Mouse (Mus musculus) erythroid progenitor cell, adult 5-6 weeks (primary cell): Measurements from ENCODE around the gene Olfr667. TPM values are rescaled to one million over a fixed set of nuclear protein-coding genes. Genes with fewer than 3 reads are reported as not detected.

ENCODE experiments used
- ATAC-seq: replicated peaks from 2 replicates; pipeline ENCODE4 v1.8.0; 2016; ENCODE audit warnings: moderate number of reproducible peaks, mild to moderate bottlenecking, moderate TSS enrichment, inconsistent platforms; ENCODE audit not compliant: poor library complexity, low FRiP score, severe bottlenecking
- total RNA-seq, 2 experiments: library from RNA; stranded (forward) in 1 of 2; stranded (reverse) in 1 of 2; fragments of 150-400 nt in 1 of 2; fragments of 186-747, 209-891 nt in 1 of 2; gene quantifications; 2 replicates each; pipeline versions ENCODE4 v1.2.3 to v1.2.4; 2015 to 2017; ENCODE audit warnings: low replicate concordance in 2 of 2

Gene Olfr667
- total RNA-seq (2015; ENCODE audit: low replicate concordance) = not detected in 2 replicates
- not detected in 2 replicates for total RNA-seq (2017; ENCODE audit: low replicate concordance)

DNA sequence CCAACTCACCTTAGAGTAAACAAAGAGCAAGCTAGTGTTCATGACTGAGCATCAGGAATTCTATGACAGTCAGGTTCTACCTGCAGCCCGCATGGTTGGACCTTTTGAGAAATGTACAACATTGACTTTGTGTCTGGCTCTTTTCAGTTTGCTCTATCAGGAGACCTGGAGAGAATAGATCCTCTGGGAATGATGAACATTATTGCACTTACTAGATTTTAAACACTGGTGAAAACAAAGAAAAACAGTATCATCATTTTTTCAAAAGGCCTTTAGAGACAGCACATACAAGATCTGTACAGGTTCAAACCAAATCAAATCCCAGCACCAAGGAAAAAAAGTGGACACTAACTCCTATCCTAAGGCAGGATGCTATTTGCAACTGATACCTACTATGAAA lies at the start of gene Olfr667:
TSS of gene Olfr667 (minus strand) at position 101 of the 400 bp plus-strand sequence.
- ATAC-seq = no peak

DNA sequence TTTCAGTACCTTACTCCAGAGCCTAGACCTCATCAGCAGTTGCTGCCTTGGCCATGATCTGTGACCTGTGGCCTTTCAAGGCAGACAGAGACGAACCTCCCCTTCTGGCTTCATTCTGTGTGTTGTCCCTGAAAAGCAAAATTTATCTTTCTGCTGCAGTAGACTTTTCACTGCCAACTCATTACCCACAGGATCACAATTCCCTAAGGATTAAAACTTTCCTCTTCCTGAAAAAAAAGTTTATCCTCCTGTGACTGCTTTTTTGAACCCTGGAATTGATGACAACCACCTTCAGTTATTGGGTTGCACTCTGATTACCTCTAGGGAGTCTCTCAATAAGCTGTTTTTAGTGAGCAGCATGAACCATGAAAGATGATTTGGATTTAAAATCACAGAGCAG lies 41.2 kb upstream of the Olfr667 start, which contains the start of gene Olfr670:
TSS of gene Olfr670 (minus strand) at position 101 of the 400 bp plus-strand sequence.
- ATAC-seq = no peak

DNA sequence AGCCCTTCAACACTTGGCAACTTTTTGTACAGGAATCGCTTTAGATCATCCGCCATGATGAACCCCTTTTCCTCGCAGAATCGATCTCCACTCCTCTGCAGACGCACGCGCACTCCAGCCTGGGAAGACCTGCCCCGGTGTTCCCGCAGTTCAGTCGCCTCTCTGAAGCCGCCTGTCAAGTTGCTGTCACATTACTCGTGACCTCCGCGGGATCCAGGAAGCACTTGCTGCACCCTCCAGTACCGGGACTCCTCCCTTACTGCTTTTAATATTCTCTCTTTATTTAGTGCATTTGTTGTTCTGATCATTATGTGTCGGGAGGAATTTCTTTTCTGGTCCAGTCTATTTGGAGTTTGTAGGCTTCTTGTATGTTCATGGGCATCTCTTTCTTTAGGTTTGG lies 29.0 kb upstream of the Olfr667 start:
- ATAC-seq = peak; percentile 73

DNA sequence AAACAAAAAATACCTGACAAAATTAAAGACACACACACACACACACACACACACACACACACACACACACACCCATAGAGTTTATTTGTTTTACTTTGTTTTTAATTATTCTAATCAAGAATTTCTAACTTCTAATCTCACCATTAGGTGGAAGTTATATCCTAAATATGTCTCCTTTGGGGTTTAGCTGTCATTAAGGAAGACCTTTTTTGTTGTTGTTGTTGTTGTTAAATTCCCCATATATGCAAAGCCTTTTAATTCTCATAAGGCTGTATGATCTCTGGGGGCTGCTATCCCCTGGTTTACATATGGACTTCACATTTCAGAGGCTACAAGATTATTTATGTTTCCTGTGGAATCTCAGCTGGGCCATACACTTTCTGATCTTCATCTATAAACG lies 12.7 kb upstream of the Olfr667 start, which contains the start of gene Olfr669:
TSS of gene Olfr669 (plus strand) at position 301 of the 400 bp plus-strand sequence.
- ATAC-seq = no peak

DNA sequence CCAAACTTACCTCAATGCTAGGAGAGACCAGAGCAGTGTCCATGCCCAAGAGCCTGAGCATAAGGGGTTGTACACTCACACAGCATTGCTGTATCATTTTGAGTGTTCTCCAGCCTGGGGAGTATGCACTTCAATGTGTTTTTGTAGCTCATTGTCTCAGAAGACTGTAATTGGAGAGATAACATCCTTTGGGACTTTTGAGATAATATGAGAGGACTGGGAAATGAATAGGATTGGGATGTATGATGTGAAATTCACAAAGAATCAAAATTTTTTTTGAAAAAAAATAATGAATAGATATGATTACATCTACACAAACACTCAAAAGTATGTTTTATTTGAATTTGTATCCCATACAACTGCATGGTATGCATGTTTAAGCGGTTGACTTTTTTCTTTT lies 6.7 kb upstream of the Olfr667 start, which contains the start of gene Olfr668:
TSS of gene Olfr668 (minus strand) at position 101 of the 400 bp plus-strand sequence.
- ATAC-seq = no peak

DNA sequence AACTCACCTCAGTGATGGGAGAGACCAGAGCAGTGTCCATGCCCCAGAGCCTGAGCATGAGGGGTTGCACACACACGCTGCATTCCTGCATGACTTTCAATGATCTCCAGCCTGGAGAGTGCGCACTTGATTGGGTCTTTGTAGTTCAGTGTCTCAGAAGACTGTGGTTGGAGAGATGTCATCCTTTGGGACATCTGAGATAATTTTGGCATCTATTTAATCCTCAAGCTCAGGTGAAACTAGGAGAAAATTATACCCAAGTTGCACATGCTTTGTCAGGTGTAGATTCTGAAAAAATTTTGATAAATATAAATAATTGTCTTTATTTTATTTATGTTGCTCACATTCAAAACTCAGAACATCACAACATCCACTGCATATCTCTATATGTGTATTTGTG lies 25.4 kb downstream of the Olfr667 start, which contains the start of gene Olfr666:
TSS of gene Olfr666 (minus strand) at position 101 of the 400 bp plus-strand sequence.
- ATAC-seq = no peak

DNA sequence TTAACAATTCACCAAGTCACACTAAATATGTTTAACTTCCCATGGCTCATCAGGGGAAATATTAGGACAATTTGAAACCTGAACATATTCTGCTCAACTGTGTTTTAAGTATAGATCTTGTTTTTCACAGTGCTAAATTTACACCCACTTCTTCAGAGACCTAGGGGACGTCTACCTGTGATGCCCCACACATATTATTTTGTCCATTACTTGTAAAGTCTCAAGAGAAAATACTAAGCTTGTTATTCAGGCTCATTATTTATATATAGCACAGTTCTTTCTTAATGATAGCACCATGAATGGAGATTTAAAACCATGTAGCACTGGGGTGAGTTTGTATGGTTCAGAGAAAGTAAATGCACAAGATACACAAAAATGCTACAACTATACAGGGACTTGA lies 43.6 kb downstream of the Olfr667 start, which contains the start of gene Olfr665:
TSS of gene Olfr665 (plus strand) at position 301 of the 400 bp plus-strand sequence.
- no peak for ATAC-seq

Other genes starting within 250 kb of the Olfr667 start
- not detected in 2 replicates for gene Olfr661, start 235.0 kb downstream of the Olfr667 start, total RNA-seq (2015; ENCODE audit: low replicate concordance)
- not detected in 2 replicates for gene Olfr661, start 235.0 kb downstream of the Olfr667 start, total RNA-seq (2017; ENCODE audit: low replicate concordance)
- gene Usp17le, start 144.0 kb downstream of the Olfr667 start, total RNA-seq (2015; ENCODE audit: low replicate concordance) = not detected in 2 replicates
- not detected in 2 replicates for gene Usp17le, start 144.0 kb downstream of the Olfr667 start, total RNA-seq (2017; ENCODE audit: low replicate concordance)
- not detected in 2 replicates for gene Usp17lb, start 78.9 kb downstream of the Olfr667 start, total RNA-seq (2015; ENCODE audit: low replicate concordance)
- not detected in 2 replicates for gene Usp17lb, start 78.9 kb downstream of the Olfr667 start, total RNA-seq (2017; ENCODE audit: low replicate concordance)
- not detected in 2 replicates for gene Usp17la, start 64.5 kb downstream of the Olfr667 start, total RNA-seq (2015; ENCODE audit: low replicate concordance)
- gene Usp17la, start 64.5 kb downstream of the Olfr667 start, total RNA-seq (2017; ENCODE audit: low replicate concordance) = not detected in 2 replicates
- gene Olfr665, start 43.5 kb downstream of the Olfr667 start, total RNA-seq (2015; ENCODE audit: low replicate concordance) = 2.1 TPM in 1 of 2 replicates, not detected in the other
- gene Olfr665, start 43.5 kb downstream of the Olfr667 start, total RNA-seq (2017; ENCODE audit: low replicate concordance) = not detected in 2 replicates
- not detected in 2 replicates for gene Olfr666, start 25.5 kb downstream of the Olfr667 start, total RNA-seq (2015; ENCODE audit: low replicate concordance)
- gene Olfr666, start 25.5 kb downstream of the Olfr667 start, total RNA-seq (2017; ENCODE audit: low replicate concordance) = not detected in 2 replicates
- not detected in 2 replicates for gene Olfr668, start 6.6 kb upstream of the Olfr667 start, total RNA-seq (2015; ENCODE audit: low replicate concordance)
- gene Olfr668, start 6.6 kb upstream of the Olfr667 start, total RNA-seq (2017; ENCODE audit: low replicate concordance) = not detected in 2 replicates
- gene Olfr669, start 12.8 kb upstream of the Olfr667 start, total RNA-seq (2015; ENCODE audit: low replicate concordance) = not detected in 2 replicates
- not detected in 2 replicates for gene Olfr669, start 12.8 kb upstream of the Olfr667 start, total RNA-seq (2017; ENCODE audit: low replicate concordance)
- gene Olfr670, start 41.1 kb upstream of the Olfr667 start, total RNA-seq (2015; ENCODE audit: low replicate concordance) = not detected in 2 replicates
- not detected in 2 replicates for gene Olfr670, start 41.1 kb upstream of the Olfr667 start, total RNA-seq (2017; ENCODE audit: low replicate concordance)
- gene Olfr671, start 57.6 kb upstream of the Olfr667 start, total RNA-seq (2015; ENCODE audit: low replicate concordance) = not detected in 2 replicates
- gene Olfr671, start 57.6 kb upstream of the Olfr667 start, total RNA-seq (2017; ENCODE audit: low replicate concordance) = not detected in 2 replicates
- gene Olfr672, start 80.5 kb upstream of the Olfr667 start, total RNA-seq (2015; ENCODE audit: low replicate concordance) = not detected in 2 replicates
- not detected in 2 replicates for gene Olfr672, start 80.5 kb upstream of the Olfr667 start, total RNA-seq (2017; ENCODE audit: low replicate concordance)
- not detected in 2 replicates for gene Olfr675, start 107.0 kb upstream of the Olfr667 start, total RNA-seq (2015; ENCODE audit: low replicate concordance)
- not detected in 2 replicates for gene Olfr675, start 107.0 kb upstream of the Olfr667 start, total RNA-seq (2017; ENCODE audit: low replicate concordance)
- not detected in 2 replicates for gene Olfr676, start 111.2 kb upstream of the Olfr667 start, total RNA-seq (2015; ENCODE audit: low replicate concordance)
- not detected in 2 replicates for gene Olfr676, start 111.2 kb upstream of the Olfr667 start, total RNA-seq (2017; ENCODE audit: low replicate concordance)
- gene Olfr677, start 129.9 kb upstream of the Olfr667 start, total RNA-seq (2015; ENCODE audit: low replicate concordance) = not detected in 2 replicates
- not detected in 2 replicates for gene Olfr677, start 129.9 kb upstream of the Olfr667 start, total RNA-seq (2017; ENCODE audit: low replicate concordance)
- gene Olfr678, start 143.0 kb upstream of the Olfr667 start, total RNA-seq (2015; ENCODE audit: low replicate concordance) = not detected in 2 replicates
- gene Olfr678, start 143.0 kb upstream of the Olfr667 start, total RNA-seq (2017; ENCODE audit: low replicate concordance) = not detected in 2 replicates
- not detected in 2 replicates for gene Olfr679, start 159.7 kb upstream of the Olfr667 start, total RNA-seq (2015; ENCODE audit: low replicate concordance)
- not detected in 2 replicates for gene Olfr679, start 159.7 kb upstream of the Olfr667 start, total RNA-seq (2017; ENCODE audit: low replicate concordance)
- gene Olfr680-ps1, start 171.3 kb upstream of the Olfr667 start, total RNA-seq (2015; ENCODE audit: low replicate concordance) = not detected in 2 replicates
- not detected in 2 replicates for gene Olfr680-ps1, start 171.3 kb upstream of the Olfr667 start, total RNA-seq (2017; ENCODE audit: low replicate concordance)
- gene Olfr681, start 195.4 kb upstream of the Olfr667 start, total RNA-seq (2015; ENCODE audit: low replicate concordance) = not detected in 2 replicates
- not detected in 2 replicates for gene Olfr681, start 195.4 kb upstream of the Olfr667 start, total RNA-seq (2017; ENCODE audit: low replicate concordance)
- not detected in 2 replicates for gene Olfr683, start 225.5 kb upstream of the Olfr667 start, total RNA-seq (2015; ENCODE audit: low replicate concordance)
- not detected in 2 replicates for gene Olfr683, start 225.5 kb upstream of the Olfr667 start, total RNA-seq (2017; ENCODE audit: low replicate concordance)
- not detected in 2 replicates for gene Olfr684, start 242.2 kb upstream of the Olfr667 start, total RNA-seq (2015; ENCODE audit: low replicate concordance)
- not detected in 2 replicates for gene Olfr684, start 242.2 kb upstream of the Olfr667 start, total RNA-seq (2017; ENCODE audit: low replicate concordance)